Mouse (Mus musculus) stomach, embryonic 14.5 days (tissue): ENCODE measurements at regions not wholly inside any gene's neighbourhood (a gene's known extent, or its start where the extent isn't known, plus 50 kb on each side); places are given as distances from the start of the nearest gene placed in this dataset.

Experiments
- ATAC-seq: fragments of 200-750 bp; cut with Nextera tagmentation; 2 replicates; pipeline ENCODE4 v1.8.0; 2017; ENCODE audit warnings: low read depth, moderate TSS enrichment; ENCODE audit not compliant: insufficient number of reproducible peaks, insufficient read depth, low FRiP score
- H3K27ac ChIP-seq: fragments of 300-500 bp; sonication (generic); 2 replicates; pipeline ENCODE4 v1.5.1; 2014; ENCODE audit warnings: mild to moderate bottlenecking, low read length, moderate library complexity, mixed read lengths
- H3K27me3 ChIP-seq: fragments of 300-500 bp; sonication (generic); 2 replicates; pipeline ENCODE4 v1.6.1; 2014; ENCODE audit warnings: low read length, control low read depth, mixed read lengths; ENCODE audit not compliant: control insufficient read depth, insufficient read depth
- H3K36me3 ChIP-seq: fragments of 300-500 bp; sonication (generic); 2 replicates; pipeline ENCODE4 v1.6.1; 2014; ENCODE audit warnings: mild to moderate bottlenecking, control low read depth, low read length, moderate library complexity, mixed read lengths; ENCODE audit not compliant: control insufficient read depth, insufficient read depth
- H3K4me1 ChIP-seq: fragments of 300-500 bp; sonication (generic); 2 replicates; pipeline ENCODE4 v1.6.1; 2014; ENCODE audit warnings: low read length, control low read depth, mixed read lengths; ENCODE audit not compliant: control insufficient read depth, insufficient read depth
- H3K4me2 ChIP-seq: fragments of 300-500 bp; sonication (generic); replicated peaks from 2 replicates; pipeline ENCODE4 v1.6.1; 2014; ENCODE audit warnings: low read depth, low read length, control low read depth
- H3K4me3 ChIP-seq: fragments of 300-500 bp; sonication (generic); 2 replicates; pipeline ENCODE4 v1.5.1; 2014; ENCODE audit warnings: low read depth, low read length, control low read depth
- H3K9ac ChIP-seq: fragments of 300-500 bp; sonication (generic); replicated peaks from 2 replicates; pipeline ENCODE4 v1.6.1; 2014; ENCODE audit warnings: low read depth, mild to moderate bottlenecking, control low read depth, low read length, moderate library complexity, mixed read lengths
- H3K9me3 ChIP-seq: fragments of 300-500 bp; sonication (generic); 2 replicates; pipeline ENCODE4 v1.6.1; 2016; ENCODE audit warnings: low read depth, low read length, control low read depth; ENCODE audit not compliant: control insufficient read depth
- WGBS: fragments of 180-500 bp; shearing (Covaris S2); extraction: QIAGEN DNeasy Blood & Tissue Kit; methylation state at CpG from one replicate; pipeline ENCODE4 v1.1.7; 2014; 5-methylcytosine and 5-hydroxymethylcytosine counted together

- no peaks in the 10 kb centered on the region for H3K36me3 ChIP-seq
- H3K4me3 ChIP-seq: no peak overlapping the region
- no peak overlapping the region for H3K4me2 ChIP-seq
- no peaks in the 10 kb centered on the region for H3K27me3 ChIP-seq
- 76% methylated on average over 6 of the region's 6 CpGs for WGBS
- H3K9ac ChIP-seq: no peak overlapping the region
- no peaks in the 10 kb centered on the region for H3K9me3 ChIP-seq
- no peak for ATAC-seq
- H3K27ac ChIP-seq: no peak overlapping the region
- no peaks in the 10 kb centered on the region for H3K4me1 ChIP-seq
Measured at GRCm38 (mm10) chr14:102925769-102926443, 56.5 kb downstream of the Kctd12 start.

GRCm38 (mm10) chr14:102924674-102925073 is 57.8 kb downstream of the Kctd12 start:
- 67% methylated on average over 4 of the region's 4 CpGs for WGBS
- no peaks in the 10 kb centered on the region for H3K36me3 ChIP-seq
- no peak overlapping the region for H3K27ac ChIP-seq
- no peaks in the 10 kb centered on the region for H3K27me3 ChIP-seq
- no peak overlapping the region for H3K4me2 ChIP-seq
- H3K4me1 ChIP-seq: no peaks in the 10 kb centered on the region
- H3K4me3 ChIP-seq: no peak overlapping the region
- no peak overlapping the region for H3K9ac ChIP-seq
- no peaks in the 10 kb centered on the region for H3K9me3 ChIP-seq
- no peak for ATAC-seq

- H3K4me2 ChIP-seq: no peak overlapping the region
- WGBS: 82% methylated on average over 5 of the region's 5 CpGs
Measured at GRCm38 (mm10) chr14:102922496-102922993, 59.9 kb downstream of the Kctd12 start.

DNA sequence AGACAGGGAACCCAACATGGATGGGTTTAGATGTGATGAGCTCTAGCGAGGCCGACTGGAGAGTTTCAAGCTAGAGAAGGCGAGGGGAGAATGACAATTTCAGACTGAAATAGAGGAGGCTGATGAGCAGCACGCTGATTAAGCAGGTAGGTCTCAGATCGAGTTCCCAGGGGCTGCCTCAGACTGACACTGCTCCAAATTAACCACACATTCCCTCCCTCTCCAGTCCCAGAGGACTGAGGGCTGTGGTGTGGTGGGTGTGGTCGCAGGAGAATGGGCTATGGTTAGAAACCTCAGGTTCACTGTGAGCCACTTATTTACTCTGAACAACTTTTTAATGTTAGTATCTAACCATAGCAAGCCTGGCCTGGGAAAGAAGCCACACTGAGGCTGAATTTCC is 62.0 kb downstream of the Kctd12 start:
- 82% methylated on average over 6 of the region's 6 CpGs for WGBS
- Histone ChIP-seq H3K27ac (no peak overlapping the region), H3K36me3 (no peaks in the 10 kb centered on the region), H3K4me1 (no peaks in the 10 kb centered on the region), H3K9ac (no peak overlapping the region), H3K27me3 (no peaks in the 10 kb centered on the region), H3K9me3 (no peaks in the 10 kb centered on the region), H3K4me2 (no peak overlapping the region), H3K4me3 (no peak overlapping the region)
- ATAC-seq: no peak

More at GRCm38 (mm10) chr14:102922496-102922993, 59.9 kb downstream of the Kctd12 start:
- no peak for ATAC-seq
- H3K4me3 ChIP-seq: no peak overlapping the region
- no peaks in the 10 kb centered on the region for H3K9me3 ChIP-seq
- H3K4me1 ChIP-seq: no peaks in the 10 kb centered on the region
- no peaks in the 10 kb centered on the region for H3K27me3 ChIP-seq
- no peak overlapping the region for H3K27ac ChIP-seq
- H3K36me3 ChIP-seq: no peaks in the 10 kb centered on the region
- no peak overlapping the region for H3K9ac ChIP-seq

DNA sequence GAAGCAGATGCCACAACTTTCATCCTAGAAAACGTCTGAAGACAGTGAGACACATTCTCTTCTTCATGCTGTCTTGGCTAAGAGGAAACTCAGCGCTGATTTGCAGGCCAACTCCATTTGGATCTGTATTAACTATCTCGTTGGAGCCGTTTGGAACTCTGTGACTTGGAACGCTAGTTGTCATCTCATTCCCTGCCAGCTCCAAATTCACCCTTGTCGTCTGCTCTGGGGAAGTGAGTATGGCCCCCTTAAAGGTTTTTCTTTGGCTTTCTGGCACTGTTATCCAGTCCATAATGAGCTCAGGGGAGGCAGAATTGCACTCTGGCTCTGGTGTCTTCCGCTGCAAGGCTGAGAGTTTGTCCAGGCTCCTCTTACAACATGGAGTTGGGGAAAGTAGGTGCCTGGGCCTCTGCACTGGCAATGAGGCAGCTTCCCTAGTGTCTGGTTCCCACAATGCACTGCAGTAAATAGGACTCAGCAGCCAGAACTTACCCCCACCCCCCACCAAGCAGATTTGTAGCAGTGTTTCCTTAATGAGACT is 63.1 kb downstream of the Kctd12 start:
- no peak overlapping the region for H3K4me2 ChIP-seq

GRCm38 (mm10) chr14:102917929-102918328 is 64.5 kb downstream of the Kctd12 start:
- Histone ChIP-seq H3K9me3 (no peaks in the 10 kb centered on the region), H3K4me2 (no peak overlapping the region), H3K4me3 (no peak overlapping the region), H3K27ac (no peak overlapping the region), H3K36me3 (no peaks in the 10 kb centered on the region), H3K9ac (no peak overlapping the region), H3K4me1 (no peaks in the 10 kb centered on the region), H3K27me3 (no peaks in the 10 kb centered on the region)
- 74% methylated on average over 1 of the region's 1 CpGs for WGBS
- no peak for ATAC-seq

More for the DNA sequence above, 63.1 kb downstream of the Kctd12 start:
- H3K27ac ChIP-seq: no peak overlapping the region
- no peaks in the 10 kb centered on the region for H3K36me3 ChIP-seq
- H3K4me3 ChIP-seq: no peak overlapping the region
- 82% methylated on average over 7 of the region's 7 CpGs for WGBS
- no peaks in the 10 kb centered on the region for H3K27me3 ChIP-seq
- H3K4me1 ChIP-seq: no peaks in the 10 kb centered on the region
- H3K9me3 ChIP-seq: no peaks in the 10 kb centered on the region
- ATAC-seq: no peak
- no peak overlapping the region for H3K9ac ChIP-seq

DNA sequence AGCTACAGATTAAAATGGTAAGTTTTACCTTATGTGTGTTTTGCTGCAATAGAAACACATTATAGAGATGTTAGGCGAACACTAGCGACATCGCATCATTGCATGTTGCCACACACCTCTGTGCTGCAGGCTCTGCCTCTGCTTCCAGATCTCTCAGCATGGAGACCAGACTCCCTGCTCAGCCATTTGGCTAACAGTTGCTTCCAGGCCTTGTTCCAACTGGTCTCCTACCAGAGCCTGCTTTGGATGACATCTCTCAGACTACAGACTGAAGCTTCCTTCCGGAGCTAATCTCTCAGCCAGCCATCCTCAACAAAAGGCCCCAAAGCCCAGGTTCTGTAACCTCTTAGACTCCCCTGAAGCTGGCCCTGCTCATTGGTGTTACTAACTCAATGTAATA is 66.5 kb downstream of the Kctd12 start:
- Histone ChIP-seq H3K36me3 (no peaks in the 10 kb centered on the region), H3K4me1 (no peaks in the 10 kb centered on the region), H3K4me3 (no peak overlapping the region), H3K9ac (no peak overlapping the region), H3K27me3 (no peaks in the 10 kb centered on the region), H3K9me3 (no peaks in the 10 kb centered on the region), H3K27ac (no peak overlapping the region), H3K4me2 (no peak overlapping the region)
- no peak for ATAC-seq
- WGBS: 84% methylated on average over 4 of the region's 4 CpGs

- Histone ChIP-seq H3K27ac (no peak overlapping the region), H3K27me3 (no peaks in the 10 kb centered on the region), H3K4me3 (no peak overlapping the region), H3K36me3 (no peaks in the 10 kb centered on the region), H3K9me3 (no peaks in the 10 kb centered on the region), H3K4me1 (no peaks in the 10 kb centered on the region), H3K4me2 (no peak overlapping the region), H3K9ac (no peak overlapping the region)
- no peak for ATAC-seq
- WGBS: 79% methylated on average over 3 of the region's 3 CpGs
Measured at GRCm38 (mm10) chr14:102911582-102911981, 70.9 kb downstream of the Kctd12 start.

- WGBS: 63% methylated on average over 3 of the region's 3 CpGs
- Histone ChIP-seq H3K4me2 (no peak overlapping the region), H3K27ac (no peak overlapping the region), H3K9me3 (no peaks in the 10 kb centered on the region), H3K36me3 (no peaks in the 10 kb centered on the region), H3K4me1 (no peaks in the 10 kb centered on the region), H3K27me3 (no peaks in the 10 kb centered on the region), H3K4me3 (no peak overlapping the region), H3K9ac (no peak overlapping the region)
- ATAC-seq: no peak
Measured at GRCm38 (mm10) chr14:102908990-102909389, 73.4 kb downstream of the Kctd12 start.
